Mouse (Mus musculus) megakaryocyte, adult 5-6 weeks (primary cell): ENCODE measurements around the gene Cpt2. TPM values are rescaled to one million over a fixed set of nuclear protein-coding genes. Genes with fewer than 3 reads are reported as not detected.

ENCODE experiments used
- ATAC-seq: 2 replicates; pipeline ENCODE4 v1.8.0; 2016; ENCODE audit warnings: mild to moderate bottlenecking, inconsistent platforms; ENCODE audit not compliant: poor library complexity, severe bottlenecking
- total RNA-seq, 2 experiments: library from RNA; stranded (forward) in 1 of 2; stranded (reverse) in 1 of 2; fragments of 153-499, 151-499 nt in 1 of 2; fragments of 221-1000, 200-1000 nt in 1 of 2; gene quantifications; 2 replicates each; pipeline versions ENCODE4 v1.2.3 to v1.2.4; 2015 to 2017

Gene Cpt2
- total RNA-seq, 2 experiments from 2014 or later: 24.5 to 26.7 TPM

DNA sequence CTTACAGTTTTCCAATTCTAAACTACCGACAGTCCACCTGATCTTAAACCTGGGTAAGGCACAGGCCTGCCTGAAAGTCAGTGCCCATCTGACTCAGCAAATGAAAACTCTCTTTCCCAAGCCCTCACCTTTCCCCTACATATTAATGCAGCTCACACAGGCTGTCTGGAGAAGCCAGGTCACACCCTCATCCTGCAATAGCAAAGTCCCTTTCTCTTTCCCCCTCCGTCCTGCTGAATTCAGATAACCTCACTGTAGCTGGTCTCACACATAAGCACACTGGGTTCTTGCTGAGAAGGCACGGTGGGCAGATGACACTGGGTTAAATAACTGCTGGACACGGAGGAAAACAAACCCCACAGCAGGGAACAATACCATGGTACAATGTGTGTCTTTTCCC, 1.5 kb downstream of the Cpt2 start:
- no peak for ATAC-seq

DNA sequence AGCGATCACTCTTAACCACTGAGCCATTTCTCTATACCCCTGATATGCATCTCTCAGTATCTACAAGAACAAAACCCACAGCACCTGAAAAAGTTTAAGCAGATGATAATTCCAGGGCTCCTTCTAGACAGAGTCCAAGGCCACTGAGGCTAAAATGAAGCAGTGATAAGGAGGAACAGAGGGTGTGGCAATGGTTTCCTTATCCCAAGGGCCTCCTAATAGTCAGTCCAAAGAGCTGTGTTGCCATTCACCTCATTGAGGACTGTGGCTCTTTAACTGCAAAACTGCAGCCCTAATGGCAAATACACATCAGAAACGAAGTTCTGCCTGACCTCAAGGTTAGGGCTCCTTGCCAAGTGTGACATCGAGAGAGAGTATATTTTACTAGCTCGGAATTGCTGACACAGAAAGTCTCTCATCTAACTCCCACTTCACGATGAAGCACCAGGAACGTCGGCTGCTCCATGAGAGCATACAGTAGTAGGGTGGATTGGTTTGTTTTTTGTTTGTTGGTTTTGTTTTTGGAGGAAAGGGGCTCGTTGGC, 2.2 kb downstream of the Cpt2 start:
- no peak for ATAC-seq

DNA sequence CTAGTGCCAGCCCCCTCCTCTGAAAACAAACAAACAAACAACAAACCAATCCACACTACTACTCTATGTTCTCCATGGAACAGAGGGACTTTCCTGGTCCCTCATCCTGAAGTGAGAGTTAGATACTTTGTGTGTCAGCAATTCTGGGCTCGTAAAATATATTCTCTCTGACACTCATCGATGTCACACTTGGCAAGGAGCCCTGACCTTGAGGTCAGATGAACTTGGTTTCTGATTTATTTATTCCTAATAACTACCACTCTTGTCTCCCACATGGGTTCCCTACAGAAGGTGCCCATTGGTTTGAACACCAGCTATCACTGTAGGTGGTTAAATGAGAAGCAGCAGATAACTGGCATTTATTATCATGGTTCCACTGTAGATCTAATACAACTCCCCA, 3.1 kb downstream of the Cpt2 start:
- ATAC-seq: no peak

DNA sequence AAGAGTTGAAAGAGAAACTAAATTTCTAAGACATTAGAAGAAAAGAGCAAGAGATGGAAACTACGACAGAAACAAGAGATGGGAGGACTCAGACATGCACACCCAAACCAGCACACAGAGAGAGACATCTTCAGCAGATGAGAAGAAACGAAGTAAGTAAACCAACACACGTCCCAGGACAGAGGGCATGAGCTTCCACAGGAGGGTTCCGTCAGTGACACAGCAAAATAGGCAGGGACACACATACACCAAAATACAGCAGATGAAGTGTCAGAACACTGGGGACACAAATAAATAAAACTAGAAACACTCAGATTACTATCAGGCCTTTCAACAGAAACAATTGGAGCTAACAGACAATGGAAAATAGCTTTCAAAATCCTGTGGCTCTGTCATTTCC, 13.4 kb downstream of the Cpt2 start:
- no peak for ATAC-seq

DNA sequence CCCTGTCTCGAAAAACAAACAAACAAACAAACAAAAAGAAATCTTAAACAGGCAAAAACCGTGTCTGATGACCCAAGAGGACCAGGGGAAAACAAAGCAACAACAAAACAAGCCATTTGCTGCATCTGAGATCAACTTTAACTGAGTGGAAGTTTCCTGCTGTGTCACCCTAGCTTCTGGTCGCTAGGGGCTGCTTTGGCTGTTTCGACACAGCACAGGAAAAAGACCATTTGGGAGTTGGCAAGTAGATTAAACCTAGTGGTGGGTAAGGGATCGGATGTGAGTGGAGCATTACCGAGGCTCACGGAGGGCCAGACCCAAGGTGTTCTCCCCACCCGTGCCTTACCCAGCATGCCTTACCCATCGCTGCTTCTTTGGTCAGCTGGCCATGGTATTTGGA, 16.8 kb downstream of the Cpt2 start:
- no peak for ATAC-seq

DNA sequence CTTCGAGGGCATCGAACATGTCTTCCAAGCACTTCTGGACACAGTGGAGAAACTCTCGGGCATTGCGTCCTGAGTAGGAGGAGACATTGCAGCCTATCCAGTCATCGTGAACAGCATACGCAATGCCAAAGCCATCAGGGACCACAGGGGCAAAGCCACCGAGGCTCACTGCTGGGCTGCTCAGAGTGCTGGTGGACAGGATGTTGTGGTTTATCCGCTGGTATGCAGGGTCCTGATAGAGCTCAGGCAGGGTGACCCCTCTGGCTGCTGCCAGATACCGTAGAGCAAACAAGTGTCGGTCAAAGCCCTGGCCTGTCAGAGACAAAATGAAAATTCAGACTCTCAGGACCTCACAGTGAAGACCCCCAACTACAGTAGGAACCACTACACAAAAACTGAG, 19.2 kb downstream of the Cpt2 start:
- ATAC-seq: no peak

DNA sequence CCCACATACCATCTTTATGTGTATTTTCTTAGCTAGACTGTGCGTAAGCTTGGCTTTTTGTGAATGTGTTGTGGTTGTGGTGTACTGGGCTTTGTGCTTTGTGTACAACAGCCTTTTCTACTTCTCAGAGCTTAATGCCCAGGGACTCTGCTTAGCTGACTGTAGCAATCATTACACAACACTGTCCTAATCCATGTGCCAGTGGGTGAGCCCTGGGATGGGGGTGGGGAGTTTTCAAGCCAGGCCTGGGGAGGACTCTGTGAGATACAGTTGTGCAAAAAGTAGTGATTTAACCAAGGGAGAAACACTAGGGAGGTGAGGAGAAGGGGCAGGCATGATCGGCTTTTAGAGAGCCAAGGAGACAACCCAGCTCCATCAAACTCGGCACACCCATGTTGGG, 23.2 kb downstream of the Cpt2 start:
- ATAC-seq: no peak

DNA sequence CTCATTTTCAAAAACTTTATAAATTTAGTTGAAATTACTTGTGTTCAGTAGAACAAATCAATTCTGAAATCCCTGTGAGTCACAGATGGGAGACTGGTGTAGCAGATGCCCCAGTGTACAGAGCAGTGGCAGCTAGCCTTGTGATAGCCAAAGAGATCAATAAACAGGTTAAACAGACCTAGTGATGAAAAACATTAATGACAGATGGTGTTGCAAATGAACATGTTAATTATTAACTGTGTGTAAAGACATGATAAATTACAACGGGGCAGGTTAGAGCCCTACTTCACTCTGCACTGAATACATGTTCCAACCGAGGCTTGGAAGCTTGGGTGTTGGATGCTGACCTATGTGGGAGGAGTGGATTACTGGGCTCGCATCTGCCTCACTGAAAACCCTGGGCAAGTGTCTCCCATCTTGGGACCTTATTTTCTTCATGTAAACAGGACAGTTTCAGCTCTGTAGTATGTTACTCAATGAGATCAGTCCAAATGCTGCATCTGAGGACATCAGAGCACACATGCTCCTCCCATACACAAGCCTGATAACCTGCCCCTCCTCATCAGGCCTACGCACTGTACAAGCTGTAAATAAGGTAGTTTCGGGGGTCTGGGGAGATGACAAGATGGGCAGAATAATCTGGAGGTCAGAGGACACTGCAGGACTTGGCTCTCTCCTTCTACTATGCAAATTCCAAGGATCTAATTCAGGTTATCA, 24.0 kb downstream of the Cpt2 start:
- ATAC-seq: no peak

DNA sequence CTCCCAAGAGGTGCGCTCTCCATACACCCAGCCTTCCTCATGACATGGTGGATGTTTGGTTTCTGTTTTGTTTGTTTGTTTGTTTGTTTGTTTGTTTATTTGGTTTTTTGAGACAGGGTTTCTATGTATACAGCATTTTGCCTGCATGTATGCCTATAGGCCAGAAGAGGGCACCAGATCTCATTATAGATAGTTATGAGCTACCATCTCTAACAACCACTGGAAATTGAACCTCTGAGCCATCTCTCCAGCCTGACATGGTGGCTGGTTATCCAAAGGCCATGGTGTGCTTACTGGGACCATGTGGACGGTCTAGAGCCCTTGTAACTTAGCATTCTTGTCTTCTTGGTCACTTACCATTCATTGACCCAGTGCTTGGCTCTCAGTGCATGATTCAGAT, 30.7 kb downstream of the Cpt2 start:
- ATAC-seq: no peak

DNA sequence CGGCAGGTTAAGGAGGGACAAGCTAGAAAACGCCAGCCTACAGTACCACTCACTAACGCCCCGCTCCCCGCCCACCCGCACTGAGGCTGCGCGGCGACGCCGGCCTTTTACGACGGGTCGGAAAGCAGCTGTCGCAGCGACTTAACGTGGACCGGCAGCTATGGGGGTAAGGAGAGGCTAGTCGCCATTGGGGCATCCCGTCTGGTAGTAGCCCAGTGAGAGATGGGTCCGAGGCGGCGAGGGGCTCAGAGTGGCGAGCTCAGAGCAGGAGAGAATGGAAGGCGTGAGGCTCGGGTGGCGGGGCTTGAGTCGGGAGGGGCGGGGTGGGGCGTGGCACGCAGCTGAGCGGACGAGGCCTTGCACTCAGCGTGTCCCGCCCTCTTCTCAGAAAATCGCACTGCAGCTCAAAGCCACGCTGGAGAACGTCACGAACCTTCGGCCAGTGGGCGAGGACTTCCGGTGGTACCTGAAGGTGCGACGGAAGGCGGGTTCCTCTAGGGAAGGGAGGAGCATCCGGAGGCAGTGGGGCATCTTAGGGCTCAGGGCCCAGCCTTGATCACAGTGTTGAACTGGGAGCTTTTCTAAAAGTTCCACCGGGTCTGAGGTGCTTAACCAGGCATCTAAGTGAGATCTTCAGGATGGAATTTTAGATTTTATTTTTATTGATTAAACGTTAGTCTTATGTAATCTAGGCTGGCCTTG, 33.5 kb downstream of the Cpt2 start, which contains the start of gene 0610037L13Rik:
TSS of gene 0610037L13Rik (plus strand) at position 83 of the 702 bp plus-strand sequence.
- peak; percentile 91 for ATAC-seq

DNA sequence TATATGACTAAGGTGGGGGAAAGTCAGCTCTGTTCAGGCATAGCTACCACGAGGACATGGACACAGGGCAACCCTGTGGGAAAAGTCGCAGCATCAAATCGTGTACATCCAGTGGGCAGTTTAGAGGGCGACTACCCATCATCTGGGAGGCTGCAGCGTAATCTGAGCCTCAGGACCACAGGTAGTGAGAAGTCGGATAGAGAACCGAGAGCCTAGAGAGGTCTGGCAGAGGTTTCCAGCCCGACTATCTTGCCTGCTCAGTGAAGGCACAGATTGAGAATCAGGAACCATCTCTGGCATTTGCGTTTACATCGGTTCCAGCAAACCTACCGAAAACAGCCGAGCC, 34.1 kb downstream of the Cpt2 start:
- ATAC-seq: 0 out of 2 replicates have a peak, but pooled peaks have one; percentile 0

DNA sequence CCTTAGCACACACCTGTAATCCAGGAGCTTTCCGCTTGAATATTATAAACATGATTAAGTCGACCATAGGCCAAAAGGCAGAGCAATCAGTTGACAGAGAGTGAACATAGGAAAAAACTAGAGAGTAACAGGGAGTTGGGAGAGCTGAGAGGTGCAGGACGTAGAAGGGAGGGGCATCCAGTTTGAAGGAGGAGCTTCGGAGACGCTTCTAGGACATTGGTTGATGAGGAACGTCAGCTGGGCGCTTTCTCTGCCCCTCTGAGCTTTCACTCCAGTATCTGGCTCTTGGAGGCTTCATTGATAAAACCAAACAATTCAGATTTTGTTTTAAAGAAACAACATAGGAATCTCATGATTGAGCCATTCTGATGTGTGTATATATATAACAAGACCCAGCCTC, 37.0 kb downstream of the Cpt2 start:
- no peak for ATAC-seq

DNA sequence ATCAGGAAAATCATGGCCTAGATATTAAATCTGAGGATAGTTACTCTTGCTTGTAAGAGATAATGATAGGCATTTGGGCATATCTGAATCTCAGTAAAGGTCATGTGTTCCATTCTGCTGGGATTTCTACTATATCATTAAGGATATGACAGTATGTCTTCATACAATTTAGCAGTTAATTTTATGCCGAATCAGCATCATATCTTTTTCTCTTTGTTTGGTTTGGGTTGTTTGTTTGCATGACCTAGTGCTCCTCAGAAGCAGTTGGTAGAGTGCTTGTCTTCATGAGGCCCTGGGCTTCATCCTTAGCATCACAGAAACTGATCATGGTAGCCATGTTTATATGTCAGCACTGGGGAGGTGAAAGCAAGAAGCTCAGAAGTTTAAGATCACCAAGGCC, 41.8 kb downstream of the Cpt2 start:
- ATAC-seq: no peak

DNA sequence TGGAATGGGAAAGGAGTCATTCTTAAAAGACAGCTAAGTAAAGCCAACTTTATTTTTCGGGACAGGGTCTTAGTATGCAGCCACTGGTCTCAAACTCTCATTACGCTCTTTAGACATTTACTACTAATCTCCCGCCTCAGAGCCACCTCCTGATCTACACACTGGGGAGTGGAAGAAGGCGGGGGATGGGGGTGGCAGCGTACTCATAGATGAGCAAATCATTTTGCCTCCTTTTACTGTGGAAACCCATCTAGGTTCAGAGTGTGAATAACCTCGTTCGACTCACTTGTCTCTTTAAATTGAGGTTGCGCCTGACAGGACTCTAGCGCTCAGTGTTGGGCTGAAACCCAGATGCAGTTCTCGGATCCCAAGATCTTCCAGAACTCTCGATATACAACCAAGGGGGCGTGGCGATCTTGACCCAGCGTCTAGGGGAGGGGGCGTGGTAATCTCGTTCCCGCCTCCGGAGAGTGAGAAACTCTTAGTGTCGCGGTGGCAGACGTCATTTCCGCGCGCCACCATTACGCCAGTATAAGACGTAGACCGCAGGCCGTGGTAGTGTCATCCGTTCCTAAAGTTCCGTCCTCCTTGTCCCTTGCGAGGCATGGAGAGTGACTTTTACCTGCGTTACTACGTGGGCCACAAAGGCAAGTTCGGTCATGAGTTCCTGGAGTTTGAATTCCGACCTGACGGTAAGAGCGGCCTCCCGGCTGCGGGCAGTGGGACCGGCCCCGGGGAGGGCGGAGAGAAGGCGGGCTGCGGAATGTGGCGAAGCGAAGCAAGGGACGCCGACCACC, 44.0 kb downstream of the Cpt2 start, which contains the start of gene Magoh:
TSS of gene Magoh (plus strand) at position 502 of the 797 bp plus-strand sequence.
- peak; percentile 99 for ATAC-seq

DNA sequence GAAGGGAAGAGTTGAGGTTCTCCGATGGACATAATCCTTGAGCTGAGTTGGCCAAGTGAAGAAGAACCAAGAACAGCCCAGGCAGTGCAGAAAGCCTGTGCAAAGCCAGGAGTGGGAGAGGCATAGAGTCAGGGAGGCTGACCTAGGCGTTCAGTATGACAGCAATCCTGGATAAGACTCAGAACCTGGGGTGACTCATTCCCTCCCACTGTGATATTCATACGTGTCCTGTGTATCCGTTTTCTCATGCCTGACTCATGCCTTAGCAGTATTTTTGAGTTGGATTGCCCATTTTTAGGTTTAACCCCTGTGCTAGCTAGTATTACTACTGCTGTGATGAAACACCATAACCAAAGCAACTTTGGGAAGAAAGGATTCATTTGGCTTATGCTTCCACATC, 58.5 kb downstream of the Cpt2 start:
- ATAC-seq: no peak

DNA sequence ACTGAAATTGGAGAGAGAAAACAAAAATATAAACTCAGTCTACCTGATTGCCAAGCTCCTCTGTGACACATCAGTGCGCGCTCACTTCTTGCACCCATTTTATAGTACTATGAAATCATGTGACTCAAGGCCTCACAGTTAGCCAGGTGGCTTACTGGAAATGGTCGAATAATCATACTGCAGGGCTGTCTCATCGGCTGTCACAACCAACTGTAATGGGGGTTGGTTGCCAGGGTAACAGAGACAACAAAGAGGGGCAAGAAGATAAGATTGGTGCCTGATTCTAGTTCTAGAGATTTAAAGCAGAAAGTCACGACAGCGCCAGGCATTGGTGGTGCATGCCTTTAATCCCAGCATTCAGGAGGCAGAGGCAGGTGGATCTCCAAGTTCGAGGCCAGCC, 64.4 kb downstream of the Cpt2 start:
- no peak for ATAC-seq

DNA sequence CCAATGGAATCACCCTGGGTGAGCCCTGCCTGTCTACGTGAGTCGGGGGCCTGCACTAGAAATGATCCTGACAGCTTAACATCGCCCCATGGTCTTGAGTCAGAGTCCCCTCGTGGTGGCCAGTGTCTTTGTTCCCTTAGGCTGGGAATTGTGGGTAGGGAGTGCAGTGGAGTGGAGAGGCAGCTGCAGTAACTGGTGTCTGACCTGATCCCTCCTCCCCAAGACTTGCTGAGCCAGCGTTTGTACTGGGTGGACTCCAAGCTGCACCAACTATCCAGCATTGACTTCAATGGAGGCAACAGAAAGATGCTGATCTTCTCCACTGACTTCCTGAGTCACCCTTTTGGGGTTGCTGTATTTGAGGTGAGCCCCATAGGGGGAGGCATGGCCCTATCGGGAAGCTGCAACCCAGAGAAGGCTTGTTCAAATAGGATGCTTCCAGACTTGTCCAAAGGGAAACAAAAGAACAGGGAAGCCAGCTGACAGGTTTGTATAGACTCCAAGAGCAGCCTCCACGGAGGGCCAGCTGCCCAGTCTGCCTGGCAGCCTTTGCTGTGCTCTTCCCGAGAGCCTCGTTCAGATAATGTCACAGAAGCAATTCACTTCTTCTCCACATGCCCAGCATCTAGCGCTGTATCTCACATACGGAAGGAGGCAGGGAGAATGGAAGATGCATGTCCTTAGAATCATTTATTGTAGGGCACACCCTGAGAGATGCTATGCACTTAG, 66.3 kb downstream of the Cpt2 start:
- no peak for ATAC-seq
